Mouse (Mus musculus) megakaryocyte progenitor cell, adult 5-6 weeks (primary cell): Measurements from ENCODE around the gene Gm20388. TPM values are rescaled to one million over a fixed set of nuclear protein-coding genes. Genes with fewer than 3 reads are reported as not detected.
"Not testable (repeated sequence)": the region's sequence is repeated elsewhere in the genome, so short reads cannot be mapped to it uniquely, and the experiment has no call there.

Experiments
- ATAC-seq: replicated peaks from 2 replicates; pipeline ENCODE4 v1.8.0; 2016; ENCODE audit warnings: mild to moderate bottlenecking, moderate TSS enrichment, inconsistent platforms; ENCODE audit not compliant: poor library complexity
- total RNA-seq, 2 experiments: library from RNA; stranded (forward) in 1 of 2; stranded (reverse) in 1 of 2; fragments of 157-497, 149-512 nt in 1 of 2; fragments of 200-1000 nt in 1 of 2; gene quantifications; 2 replicates each; pipeline versions ENCODE4 v1.2.3 to v1.2.4; 2015 to 2017

Gm20388 gene
- total RNA-seq, 2 experiments from 2014 or later: 18.6 TPM; not detected in 1

DNA sequence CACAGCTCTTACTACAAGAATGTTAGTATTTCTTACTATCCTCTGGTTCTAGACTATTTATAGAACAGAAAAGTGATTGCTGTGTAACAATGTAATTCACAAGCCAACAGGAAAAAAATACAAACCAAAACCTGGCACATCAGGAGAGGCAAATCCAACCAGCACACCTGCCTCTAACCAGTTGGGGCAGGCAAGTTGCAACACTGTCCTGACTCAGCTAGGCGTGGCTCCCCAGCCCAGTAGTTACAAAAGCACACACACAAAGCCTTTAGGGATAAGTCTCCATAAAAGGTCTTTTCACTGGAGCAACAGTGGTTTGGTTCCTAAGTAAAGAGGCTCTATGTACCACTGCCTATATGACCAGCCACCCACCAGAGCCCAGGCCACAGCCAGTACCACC is 3110.6 kb downstream of the Gm20388 start:
- ATAC-seq: peak; percentile 62

GRCm38 (mm10) chr8:123022727-123023126 is 3112.1 kb downstream of the Gm20388 start:
- ATAC-seq: no peak

DNA sequence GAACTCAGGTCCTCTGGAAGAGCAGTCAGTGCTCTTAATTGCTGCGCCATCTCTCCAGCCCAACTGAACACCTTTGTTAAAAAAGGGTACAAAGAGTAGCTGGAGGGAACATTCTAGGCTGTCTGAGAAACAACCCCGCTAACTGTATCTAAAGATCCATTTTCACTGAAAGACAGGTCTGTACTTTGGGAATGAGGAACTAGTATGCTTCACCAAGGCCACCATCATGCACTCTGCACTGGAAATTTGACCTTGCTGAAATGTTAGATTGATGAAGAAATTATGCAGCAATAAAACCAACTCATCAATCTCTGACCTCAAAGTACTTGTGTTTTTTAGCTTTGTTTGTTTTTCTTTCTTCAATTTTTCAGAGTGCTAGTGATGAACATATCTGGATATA is 3113.6 kb downstream of the Gm20388 start:
- ATAC-seq: no peak; the same call in 1 of the 2 replicates

GRCm38 (mm10) chr8:123025951-123026351 is 3115.3 kb downstream of the Gm20388 start:
- ATAC-seq: no peak

DNA sequence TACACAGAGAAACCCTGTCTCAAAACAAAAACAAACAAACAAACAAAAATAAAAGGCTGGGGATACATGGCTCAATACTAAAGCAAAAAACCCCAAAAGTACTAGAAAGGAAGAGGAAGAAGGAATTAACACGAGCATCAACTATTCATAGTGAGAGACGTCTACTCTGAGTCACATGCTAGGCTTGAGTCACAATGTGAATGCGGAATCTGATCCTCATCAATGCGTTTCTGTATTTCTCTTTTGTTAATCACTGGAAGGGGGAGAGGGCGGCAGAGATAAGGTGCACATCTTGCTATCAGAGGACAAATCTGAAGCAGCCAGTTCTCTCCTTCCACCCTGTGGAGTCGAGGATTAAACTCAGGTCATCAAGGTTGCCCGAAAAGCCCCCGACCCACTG is 3117.1 kb downstream of the Gm20388 start:
- ATAC-seq: no peak

DNA sequence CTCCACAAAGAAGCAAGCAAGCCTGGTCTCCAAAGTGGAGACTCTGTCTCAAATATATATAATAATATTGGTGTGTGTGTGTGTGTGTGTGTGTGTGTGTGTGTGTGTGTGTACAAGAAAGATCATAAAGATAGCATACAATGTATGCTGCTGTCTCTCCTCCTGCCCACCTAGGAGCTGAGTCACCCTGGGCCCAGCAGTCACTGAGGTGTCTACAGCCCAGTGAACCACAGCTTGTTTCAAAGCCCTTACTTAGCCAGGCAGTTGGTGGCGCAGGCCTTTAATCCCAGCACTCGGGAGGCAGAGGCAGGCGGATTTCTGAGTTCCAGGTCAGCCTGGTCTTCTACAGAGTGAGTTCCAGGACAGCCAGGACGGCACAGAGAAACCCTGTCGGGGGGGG is 3119.4 kb downstream of the Gm20388 start:
- not testable (repeated sequence) for ATAC-seq

DNA sequence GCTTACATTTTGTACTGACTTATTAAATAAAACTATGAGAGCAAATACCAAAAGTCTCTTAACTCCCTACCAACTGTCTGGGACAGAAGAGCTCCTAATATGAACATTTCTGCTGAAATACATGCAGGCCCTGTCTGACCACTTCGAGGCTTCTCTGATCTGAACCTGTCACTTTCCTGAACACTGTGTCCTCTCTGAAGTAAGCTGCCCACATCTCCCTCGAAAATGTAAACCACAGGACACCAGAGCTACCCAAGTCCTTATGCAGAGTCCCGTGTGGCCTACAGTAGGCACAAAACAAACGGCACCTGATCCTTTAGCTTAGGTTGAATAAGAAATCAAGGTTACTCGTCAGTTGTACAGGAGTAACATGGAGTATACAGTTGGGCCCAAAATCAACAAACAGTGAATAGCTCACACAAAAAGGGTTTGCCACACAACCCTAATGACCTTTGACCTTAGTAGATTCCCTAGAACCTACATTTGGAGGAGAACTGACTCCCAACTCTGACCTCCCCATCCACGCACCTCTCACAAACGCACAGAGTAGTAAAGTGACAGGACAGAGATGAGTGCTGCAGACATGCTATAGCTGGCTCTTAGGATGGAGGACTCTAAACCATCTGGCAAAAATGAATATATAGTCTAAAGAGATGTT is 3120.8 kb downstream of the Gm20388 start:
- ATAC-seq: no peak

DNA sequence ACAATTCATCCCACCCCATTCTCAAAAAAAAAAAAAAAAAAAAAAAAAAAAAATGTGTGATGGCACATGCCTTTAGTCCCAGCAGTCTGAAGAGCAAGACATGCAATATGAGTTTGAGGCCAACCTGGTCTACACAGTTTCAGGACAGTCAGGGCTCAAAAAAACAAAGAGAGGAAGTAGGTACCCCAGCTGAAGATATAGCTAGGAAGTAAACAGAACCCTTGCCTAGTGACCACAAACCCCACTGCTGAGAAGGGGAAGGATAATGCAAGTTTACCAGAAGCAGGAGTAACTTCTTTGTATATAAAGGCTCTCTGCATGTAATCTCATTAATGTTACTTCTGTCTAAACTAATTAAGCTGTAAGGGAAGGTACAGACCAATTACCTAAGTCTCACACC is 3122.1 kb downstream of the Gm20388 start:
- peak; percentile 72 for ATAC-seq

DNA sequence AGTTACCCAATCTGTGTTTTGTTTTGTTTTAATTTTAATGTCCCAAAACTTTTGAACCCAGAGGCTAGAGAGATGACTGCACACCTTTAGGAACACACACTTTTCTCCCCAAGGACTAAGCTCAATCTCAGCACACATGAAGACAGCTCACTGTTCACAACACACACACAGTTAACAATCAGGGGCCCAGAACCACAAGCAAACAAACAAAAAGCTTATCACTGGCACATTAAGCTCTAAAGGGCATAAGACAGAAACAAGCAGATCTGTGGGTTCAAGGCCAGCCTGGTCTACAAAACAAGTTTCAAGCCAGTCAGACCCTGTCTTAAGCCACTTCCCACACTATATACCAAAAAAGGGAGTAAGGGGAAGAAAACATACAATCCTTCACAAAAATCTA is 3122.8 kb downstream of the Gm20388 start:
- ATAC-seq: no peak

- peak; percentile 33 for ATAC-seq
These were observed 3123.5 kb downstream of the Gm20388 start for GRCm38 (mm10) chr8:123034171-123034570.

DNA sequence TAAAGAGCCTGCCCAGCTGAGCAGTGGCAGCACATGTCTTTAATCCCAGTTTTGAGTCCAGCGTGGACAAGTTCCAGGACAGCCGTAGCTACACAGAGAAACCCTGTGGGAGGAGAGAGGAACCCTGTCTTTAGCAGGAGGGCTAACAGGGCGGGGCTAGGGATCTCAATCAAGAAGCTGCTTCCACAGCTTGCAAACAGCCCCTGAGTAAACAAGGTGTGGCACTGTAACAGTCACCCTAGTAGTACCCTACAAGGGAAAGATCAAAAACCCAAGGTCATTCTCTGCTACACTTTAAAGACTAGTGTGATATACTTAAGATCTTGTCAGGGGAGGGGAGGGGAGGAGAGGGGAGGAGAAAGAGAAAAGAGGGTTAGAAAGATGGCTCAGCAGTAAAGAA is 3126.3 kb downstream of the Gm20388 start:
- peak; percentile 56 for ATAC-seq

GRCm38 (mm10) chr8:123037487-123037886 is 3126.8 kb downstream of the Gm20388 start:
- ATAC-seq: no peak

DNA sequence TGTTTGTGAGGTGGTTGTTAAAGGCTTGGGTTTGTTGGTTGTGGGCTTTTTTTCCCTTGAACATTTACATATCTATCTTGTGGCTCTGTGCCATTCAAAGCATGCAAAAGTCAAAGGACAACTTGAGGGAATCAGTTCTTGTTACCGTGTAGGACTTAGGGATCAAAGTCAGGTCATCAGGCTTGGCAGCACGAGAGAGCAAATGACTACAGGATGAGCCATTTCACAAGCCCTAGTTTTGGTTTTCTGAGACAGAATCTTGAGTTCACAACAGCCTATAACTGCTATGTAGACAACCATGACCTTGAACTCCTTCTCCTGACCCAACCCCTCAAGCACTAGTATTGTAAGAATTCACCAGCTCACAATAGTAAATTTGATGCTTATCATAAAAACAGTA is 3127.7 kb downstream of the Gm20388 start:
- no peak for ATAC-seq

GRCm38 (mm10) chr8:123039376-123040109 is 3128.9 kb downstream of the Gm20388 start:
- ATAC-seq: no peak

- ATAC-seq: no peak
These were observed 3129.5 kb downstream of the Gm20388 start for GRCm38 (mm10) chr8:123040110-123040650.

DNA sequence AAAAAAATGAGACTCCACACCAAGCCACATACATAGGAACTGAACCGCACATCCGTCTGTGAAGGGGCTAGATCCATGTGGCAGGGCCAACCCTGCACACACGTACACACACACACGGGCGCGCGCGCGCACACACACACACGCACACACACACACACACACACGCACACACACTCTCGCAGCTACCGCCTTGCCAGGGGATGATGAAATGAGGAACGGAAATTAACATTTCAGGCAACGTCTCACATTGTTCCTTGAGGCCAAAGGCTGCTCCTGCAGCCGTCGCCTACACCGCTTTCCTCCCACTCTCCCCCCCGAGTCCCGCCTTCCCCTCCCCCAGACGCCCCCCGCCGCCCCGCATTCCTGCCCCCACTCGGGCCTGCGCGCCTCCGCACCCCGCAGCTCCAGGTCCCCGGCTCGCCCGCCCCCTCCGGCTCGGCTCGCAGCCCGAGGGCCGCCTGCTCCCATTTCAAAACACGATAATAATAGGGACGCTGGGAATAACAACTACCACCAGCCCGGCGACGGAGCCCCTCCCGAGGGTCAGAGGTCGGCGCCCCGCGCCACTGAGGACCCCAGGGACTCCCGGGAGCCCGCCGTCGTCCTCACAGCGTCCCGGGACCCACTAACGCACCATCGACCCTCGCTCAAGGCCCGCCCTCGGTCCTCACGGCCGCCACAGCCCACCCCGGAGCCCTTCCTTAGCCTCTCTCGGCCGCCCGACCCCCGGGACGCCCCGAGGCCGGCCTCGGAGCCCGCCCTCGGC is 3130.6 kb downstream of the Gm20388 start:
- peak; percentile 20 for ATAC-seq

DNA sequence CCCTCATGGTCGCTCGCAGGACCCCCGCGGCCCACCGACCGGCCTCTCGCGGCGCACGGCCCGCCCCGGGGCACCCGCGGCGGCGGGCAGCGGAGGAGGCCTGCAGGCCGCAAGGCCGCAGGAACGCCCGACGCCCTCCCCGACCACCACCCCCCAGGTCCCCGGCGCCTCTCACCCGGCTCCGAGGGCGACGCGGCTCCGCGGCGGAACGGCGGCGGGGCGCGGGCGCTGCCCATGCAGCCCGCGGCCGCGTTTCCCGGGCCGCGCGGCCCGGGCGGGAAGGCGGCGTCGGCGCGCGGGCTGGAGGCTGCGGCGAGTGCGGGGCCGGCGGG is 3131.1 kb downstream of the Gm20388 start:
- no peak for ATAC-seq

DNA sequence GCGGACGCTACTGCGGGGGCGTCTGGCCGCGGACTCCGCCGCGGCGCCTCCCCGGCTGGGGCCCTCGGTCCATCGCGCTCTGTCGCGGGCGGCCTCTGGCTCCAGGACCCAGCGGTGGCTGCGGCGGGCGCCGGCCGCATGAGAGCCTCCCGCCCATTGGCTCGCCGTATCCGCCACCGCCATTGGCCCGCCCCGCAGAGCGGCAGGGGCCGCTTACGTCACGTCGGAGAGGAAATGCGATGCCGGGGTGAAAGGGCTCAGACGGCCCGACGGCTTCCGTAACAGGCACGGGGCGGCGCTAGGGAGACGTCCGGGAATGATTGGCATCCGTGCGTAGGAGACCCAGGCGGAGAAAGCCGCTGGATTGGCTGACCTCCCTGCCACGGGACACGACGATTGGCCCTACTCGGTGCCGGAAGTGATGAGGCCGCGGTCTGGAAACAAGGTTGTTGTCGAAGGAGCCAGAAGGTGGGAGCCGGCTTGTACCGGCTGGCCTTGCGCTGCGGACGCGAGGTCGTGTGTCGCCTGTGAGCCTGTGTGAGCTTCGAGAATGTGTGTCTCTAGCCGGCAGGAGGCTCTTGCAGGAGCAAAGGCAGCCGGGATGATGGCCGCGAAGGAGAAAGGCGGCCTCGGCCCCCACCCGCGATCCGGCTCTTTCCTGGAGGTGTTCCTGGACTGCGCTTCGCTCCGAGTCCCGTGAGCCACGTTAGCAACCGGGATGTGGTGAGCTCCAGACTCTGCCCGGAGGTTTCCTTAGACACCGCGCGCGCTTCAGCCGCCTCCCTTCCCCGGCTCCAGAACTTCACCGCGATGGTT is 3131.7 kb downstream of the Gm20388 start, which contains the start of gene Ankrd11:
TSS of gene Ankrd11 (minus strand) at position 120 of the 816 bp plus-strand sequence.
- peak; percentile 87 for ATAC-seq

GRCm38 (mm10) chr8:123042974-123043625 is 3132.5 kb downstream of the Gm20388 start:
- no peak for ATAC-seq

DNA sequence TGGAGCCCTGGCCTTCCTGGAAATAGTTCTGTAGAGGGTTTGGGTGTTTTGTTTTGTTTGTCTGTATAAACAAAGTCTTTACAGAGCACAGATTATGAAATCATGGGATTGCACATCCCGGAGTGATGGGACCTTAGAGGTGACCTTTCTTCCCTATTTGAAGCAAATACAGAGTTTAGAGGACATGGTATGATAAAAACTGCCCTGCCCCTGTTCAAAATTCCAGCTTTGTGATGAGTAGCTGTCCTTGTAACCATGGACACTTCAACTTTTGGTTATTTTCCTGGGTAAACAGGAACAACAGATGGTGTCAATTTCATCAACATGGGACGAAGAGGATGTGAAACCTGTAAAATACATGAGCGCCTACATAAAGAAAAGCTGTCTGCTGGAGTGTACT is 3133.3 kb downstream of the Gm20388 start:
- ATAC-seq: no peak
